Mouse (Mus musculus) kidney, adult 11 months (tissue): ENCODE measurements around the gene Pcyt1a.
A peak's percentile ranks its signal among the peaks of the same experiment; 100 is the strongest.

Experiments
- DNase-seq: peaks from one replicate; pipeline ENCODE4 v3.0.0; 2022

Gene Pcyt1a

DNA sequence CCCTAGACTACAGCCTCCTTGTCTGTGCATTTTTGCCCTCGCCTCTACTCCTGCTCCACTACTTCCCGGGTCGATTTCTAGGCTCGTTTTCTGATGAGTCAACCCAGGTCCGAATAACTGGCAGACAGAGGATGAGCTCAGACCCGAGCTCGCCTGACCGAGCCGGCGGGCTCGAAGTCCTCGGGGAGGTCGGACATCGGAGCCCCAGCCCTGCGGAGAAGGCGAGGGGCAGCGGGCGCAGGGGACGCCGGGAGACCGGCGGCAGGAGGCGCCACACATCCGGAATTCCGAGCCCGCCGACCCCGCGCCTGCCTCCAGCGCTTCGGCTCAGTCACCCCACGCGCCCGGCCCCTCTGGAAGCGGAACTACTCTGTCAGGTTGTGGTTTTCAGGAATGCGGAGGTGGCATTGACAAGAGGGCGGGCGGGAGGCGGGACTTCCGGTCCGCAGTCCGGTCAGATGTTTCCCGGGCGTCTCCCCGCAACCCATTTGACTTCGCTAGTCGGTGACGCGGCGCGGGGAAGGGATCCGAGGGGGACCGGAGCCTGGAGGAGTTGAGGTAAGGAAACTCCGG lies at the start of gene Pcyt1a:
Pcyt1a (plus strand) TSS at position 448 of the 573 bp plus-strand sequence.
- DNase-seq = peak; percentile 93

- no peak for DNase-seq
Measured at GRCm38 (mm10) chr16:32382901-32383300, 47.8 kb upstream of the Pcyt1a start.

DNA sequence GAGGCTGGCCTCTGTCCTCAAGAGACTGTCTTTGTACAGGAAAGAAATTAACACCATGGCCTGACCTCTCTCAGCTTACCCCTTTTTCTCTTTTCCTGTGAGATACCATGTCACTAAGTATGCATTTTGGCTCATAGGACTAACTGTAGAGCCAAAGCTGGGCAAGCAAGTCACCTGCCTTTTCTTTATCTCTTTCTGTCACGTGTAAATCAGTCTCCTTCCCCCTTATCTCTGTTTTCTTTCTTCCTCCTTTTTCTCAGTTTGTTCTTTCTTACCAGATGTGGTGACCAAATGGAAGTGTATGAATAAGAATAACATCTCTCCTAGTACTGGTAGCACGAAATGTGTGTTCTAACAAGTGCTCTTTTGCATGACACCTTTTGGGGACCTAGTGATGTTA lies 45.8 kb upstream of the Pcyt1a start:
- no peak for DNase-seq

DNA sequence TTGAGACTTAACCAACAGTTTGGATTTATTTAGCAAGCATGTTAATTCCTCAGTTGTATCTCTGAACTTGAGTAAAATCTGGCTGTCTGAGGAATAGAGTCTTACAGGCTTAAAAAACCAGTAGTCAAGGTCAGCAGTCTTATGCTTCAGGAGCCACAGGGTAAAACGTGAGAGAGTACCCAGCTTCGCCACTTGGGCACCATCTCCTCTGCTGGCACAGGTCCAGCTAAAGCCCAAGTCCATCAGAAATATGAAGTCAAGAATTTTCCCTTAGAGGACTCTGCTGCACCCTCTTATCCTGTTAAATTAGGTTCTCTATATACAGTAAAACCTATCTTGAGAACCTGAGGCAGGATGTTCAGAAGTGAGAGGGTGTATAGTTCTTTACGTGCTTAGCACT lies 43.9 kb upstream of the Pcyt1a start:
- DNase-seq = no peak

DNA sequence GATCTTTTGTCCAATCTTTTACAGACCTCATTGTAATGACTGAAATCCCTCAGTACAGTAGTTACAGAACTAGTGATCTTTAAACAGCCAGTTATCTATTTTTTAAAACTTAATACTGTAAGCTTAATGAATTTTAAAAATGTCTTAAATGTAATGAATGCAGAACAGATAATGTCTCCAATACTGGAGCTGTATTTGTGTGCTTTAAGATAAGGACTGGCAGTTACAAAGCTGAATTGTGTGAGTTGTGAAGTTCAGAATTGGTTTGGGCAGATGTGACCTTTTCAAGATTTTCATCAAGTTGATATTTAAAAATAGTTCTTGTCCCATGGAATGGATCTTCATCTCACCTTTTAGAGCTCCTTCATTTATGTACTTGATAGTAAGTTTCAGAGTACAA lies 41.7 kb upstream of the Pcyt1a start:
- no peak for DNase-seq

DNA sequence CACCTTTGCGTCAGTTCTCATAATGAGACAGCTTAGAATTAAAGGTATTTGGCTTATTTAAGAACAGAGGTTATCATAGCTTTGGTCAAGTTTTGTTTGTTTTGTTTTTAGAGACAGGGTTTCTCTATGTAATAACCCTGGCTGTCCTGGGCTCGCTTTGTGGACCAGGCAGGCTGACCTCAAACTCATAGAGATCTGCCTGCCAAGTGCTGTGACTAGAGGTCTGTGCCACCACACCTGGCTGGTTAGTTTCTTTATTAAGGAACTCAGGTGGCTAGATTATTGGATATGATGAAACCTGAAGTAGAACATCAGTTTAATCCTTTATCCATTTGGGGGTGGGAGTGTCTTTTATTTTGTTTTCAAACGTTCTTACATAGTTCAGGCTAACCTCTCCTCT lies 40.9 kb upstream of the Pcyt1a start:
- no peak for DNase-seq

GRCm38 (mm10) chr16:32390882-32391281 lies 39.8 kb upstream of the Pcyt1a start:
- DNase-seq = no peak

DNA sequence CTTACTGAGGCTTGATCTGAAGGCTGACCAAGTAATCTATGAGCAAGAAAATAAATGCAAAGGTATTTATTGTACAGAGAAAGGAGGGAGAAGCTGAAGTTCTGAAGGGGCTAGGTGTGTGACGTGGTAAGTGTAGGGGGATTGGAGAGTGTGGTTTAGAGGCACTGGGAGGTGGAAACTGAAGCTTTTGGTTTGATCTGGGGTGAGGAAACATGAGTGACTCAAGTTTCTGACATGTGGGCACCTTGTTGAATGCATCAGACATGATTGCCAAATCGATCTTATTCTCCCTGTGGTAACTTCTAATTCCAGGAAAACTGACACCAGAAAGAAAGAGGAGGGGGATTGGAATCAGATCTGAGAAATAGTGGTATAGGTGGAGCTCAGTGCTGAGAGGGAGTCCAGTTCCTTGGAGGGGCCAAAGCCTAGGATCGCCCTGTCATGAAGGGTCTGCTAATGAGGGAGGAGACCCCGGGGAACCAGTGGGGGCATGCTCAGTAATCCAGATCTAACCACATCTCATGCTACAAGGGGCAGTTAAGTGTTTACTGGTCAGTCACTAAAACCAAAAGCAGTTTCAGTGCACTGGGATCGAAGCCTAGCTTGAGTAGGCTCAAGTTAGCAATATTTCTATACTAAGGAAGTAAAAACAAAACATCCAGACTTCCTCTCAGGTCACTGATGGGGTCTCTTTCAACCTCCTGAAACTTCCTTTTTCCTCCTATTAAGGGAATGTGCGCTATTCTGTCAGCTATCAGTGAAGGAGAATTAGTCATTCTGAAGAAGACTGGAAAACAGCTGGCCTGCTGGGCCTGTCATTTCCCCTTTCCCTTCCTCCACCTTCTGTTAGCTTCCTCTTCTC lies 34.8 kb upstream of the Pcyt1a start:
- DNase-seq = no peak

- DNase-seq = no peak
Measured at GRCm38 (mm10) chr16:32396541-32396835, 34.2 kb upstream of the Pcyt1a start.

- no peak for DNase-seq
Measured at GRCm38 (mm10) chr16:32398206-32398605, 32.5 kb upstream of the Pcyt1a start.

DNA sequence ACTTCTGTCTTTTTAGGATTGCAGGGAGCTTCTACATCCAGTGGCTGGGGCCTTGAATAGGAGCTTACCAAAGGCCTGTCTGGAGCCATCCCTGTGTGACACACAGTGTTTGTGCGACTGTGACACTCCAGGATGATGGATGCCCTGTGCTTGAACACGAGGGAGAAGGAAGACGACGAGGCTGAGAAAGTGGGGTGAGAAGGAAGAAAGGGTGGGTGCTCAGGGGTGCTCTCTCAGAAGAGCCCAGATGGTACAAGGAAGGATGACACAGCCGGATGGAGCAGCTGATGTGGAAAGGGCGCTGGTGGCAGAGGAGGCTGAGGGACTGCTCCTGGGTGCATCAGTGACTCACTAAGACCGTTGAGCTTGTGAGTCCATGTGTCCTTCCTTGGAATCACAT lies 30.5 kb upstream of the Pcyt1a start, which contains the start of gene Tm4sf19:
Tm4sf19 (plus strand) TSS at position 240 of the 400 bp plus-strand sequence.
- DNase-seq = no peak

- no peak for DNase-seq
Measured at GRCm38 (mm10) chr16:32401335-32401965, 29.3 kb upstream of the Pcyt1a start.

DNA sequence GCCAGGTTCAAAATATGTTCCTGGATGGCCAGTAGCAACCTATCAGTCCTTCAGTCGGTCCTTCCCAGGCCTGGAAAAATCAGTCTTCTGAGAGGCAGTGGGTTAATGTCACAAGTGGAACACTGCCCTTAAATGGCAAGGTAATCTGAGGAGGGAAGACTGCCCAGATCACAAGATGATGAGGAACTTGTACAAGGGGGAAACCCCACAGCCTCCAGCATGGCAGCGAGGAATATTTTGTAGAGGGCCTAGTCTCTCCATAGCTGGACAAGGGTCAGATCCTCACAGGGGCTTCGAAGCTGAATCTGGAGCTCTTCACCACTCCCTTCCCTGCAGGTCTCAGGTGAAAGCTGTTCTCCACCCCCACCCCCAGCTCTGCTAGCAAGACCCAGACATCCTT lies 27.9 kb upstream of the Pcyt1a start:
- DNase-seq = no peak

- DNase-seq = no peak
Measured at GRCm38 (mm10) chr16:32405716-32406115, 25.0 kb upstream of the Pcyt1a start.

GRCm38 (mm10) chr16:32406671-32407070 lies 24.1 kb upstream of the Pcyt1a start:
- DNase-seq = no peak

- no peak for DNase-seq
Measured at GRCm38 (mm10) chr16:32407730-32408129, 23.0 kb upstream of the Pcyt1a start.

GRCm38 (mm10) chr16:32417457-32417856 lies 13.3 kb upstream of the Pcyt1a start:
- no peak for DNase-seq

GRCm38 (mm10) chr16:32419517-32420483 lies 10.9 kb upstream of the Pcyt1a start, which contains the start of gene Tctex1d2:
Gene Tctex1d2, plus strand, starts transcription at chr16:32419702.
- peak; percentile 96 for DNase-seq

DNA sequence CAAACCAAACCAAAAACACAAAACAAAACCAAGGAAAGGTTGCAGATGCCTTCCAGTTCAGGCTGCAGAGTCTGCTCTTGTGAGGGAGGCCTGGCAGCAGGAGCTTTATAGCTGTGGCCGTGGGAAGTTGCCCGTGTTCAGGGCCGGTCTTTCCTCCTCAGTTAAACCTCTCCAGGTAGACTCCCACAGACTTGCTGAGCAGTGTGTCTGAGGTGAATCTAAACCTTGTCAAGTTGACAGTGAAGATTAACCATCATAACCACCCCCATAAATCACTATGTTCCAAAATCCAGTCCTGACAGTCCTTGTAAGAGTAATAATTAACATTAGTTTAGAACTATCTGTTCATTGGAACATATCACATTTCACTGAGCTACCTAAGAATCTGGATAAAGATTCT lies 3.2 kb upstream of the Pcyt1a start:
- DNase-seq = peak; percentile 18

- no peak for DNase-seq
Measured at GRCm38 (mm10) chr16:32431047-32431591, 398 bp downstream of the Pcyt1a start.

- DNase-seq = no peak
Measured at GRCm38 (mm10) chr16:32431926-32432325, 1.2 kb downstream of the Pcyt1a start.

- DNase-seq = no peak
Measured at GRCm38 (mm10) chr16:32433138-32433537, 2.4 kb downstream of the Pcyt1a start.

DNA sequence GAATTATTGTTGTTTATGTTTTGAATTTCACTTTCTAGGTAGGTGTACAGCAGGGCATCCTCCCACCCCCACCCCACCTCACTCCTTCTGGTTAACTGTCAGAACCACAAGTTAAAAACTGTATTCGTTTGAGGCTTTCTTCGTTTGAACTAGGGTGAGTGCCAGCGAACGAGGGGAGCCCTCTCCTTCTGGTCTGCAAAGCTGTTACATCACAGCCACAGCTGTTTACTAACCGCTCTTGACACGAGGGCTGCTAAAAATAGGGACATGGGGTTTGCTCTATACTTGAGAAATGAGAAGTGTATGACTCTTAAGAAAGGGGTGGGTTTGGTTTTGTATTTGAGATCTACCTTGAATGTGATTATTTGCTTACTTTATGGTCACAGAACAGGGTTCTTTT lies 3.3 kb downstream of the Pcyt1a start:
- DNase-seq = no peak
